Mouse (Mus musculus): ENCODE measurements around the gene Btg1. TPM values are rescaled to one million over a fixed set of nuclear protein-coding genes. Genes with fewer than 3 reads are reported as not detected.

Gene Btg1
- polyA plus RNA-seq, 1 experiment from 2014 or later, result 6.2 TPM

GRCm38 (mm10) chr10:96654576-96654975, 37.8 kb downstream of the Btg1 start:
- no peaks in the 10 kb centered on the region for H3K27me3 ChIP-seq
- H3K27ac ChIP-seq, result no peak overlapping the region

GRCm38 (mm10) chr10:96655066-96655465, 38.3 kb downstream of the Btg1 start:
- Histone ChIP-seq H3K4me1 (replicated peaks) (no peaks in the 10 kb centered on the region; the same call in 1 of the 2 replicates), H3K9ac (no peak overlapping the region), H3K27ac (no peak overlapping the region), H3K9me3 (replicated peaks) (no peaks in the 10 kb centered on the region), H3K27me3 (no peaks in the 10 kb centered on the region), H3K36me3 (no peaks in the 10 kb centered on the region), H3K4me2 (no peak overlapping the region), H3K4me3 (replicated peaks) (no peak overlapping the region)
- no peak for ATAC-seq (ENCODE audit: low read depth)
- no peak for DNase-seq
- 63% methylated on average over 2 of the region's 2 CpGs for WGBS (ENCODE audit: insufficient replicate concordance)

More at GRCm38 (mm10) chr10:96654576-96654975, 37.8 kb downstream of the Btg1 start:
- no peaks in the 10 kb centered on the region for H3K36me3 ChIP-seq
- no peaks in the 10 kb centered on the region; the same call in 1 of the 2 replicates for H3K4me1 ChIP-seq (replicated peaks)
- DNase-seq, result no peak
- H3K9ac ChIP-seq, result no peak overlapping the region
- ATAC-seq (ENCODE audit: low read depth), result no peak
- H3K4me3 ChIP-seq (replicated peaks), result no peak overlapping the region
- H3K4me2 ChIP-seq, result no peak overlapping the region
- H3K9me3 ChIP-seq (replicated peaks), result no peaks in the 10 kb centered on the region
- 24% methylated on average over 7 of the region's 7 CpGs for WGBS (ENCODE audit: insufficient replicate concordance)

GRCm38 (mm10) chr10:96656176-96656575, 39.4 kb downstream of the Btg1 start:
- H3K9me3 ChIP-seq (replicated peaks), result no peaks in the 10 kb centered on the region
- DNase-seq (no peak), ATAC-seq (ENCODE audit: low read depth) (no peak)
- H3K9ac ChIP-seq, result no peak overlapping the region
- no peaks in the 10 kb centered on the region; the same call in 1 of the 2 replicates for H3K4me1 ChIP-seq (replicated peaks)
- no peaks in the 10 kb centered on the region for H3K36me3 ChIP-seq
- 54% methylated on average over 3 of the region's 3 CpGs for WGBS (ENCODE audit: insufficient replicate concordance)
- H3K4me2 ChIP-seq, result no peak overlapping the region
- H3K27me3 ChIP-seq, result no peaks in the 10 kb centered on the region
- no peak overlapping the region for H3K27ac ChIP-seq
- no peak overlapping the region for H3K4me3 ChIP-seq (replicated peaks)

GRCm38 (mm10) chr10:96658906-96659305, 42.1 kb downstream of the Btg1 start:
- Histone ChIP-seq H3K36me3 (no peaks in the 10 kb centered on the region), H3K4me1 (replicated peaks) (no peaks in the 10 kb centered on the region; the same call in 1 of the 2 replicates), H3K9me3 (replicated peaks) (no peaks in the 10 kb centered on the region), H3K9ac (no peak overlapping the region), H3K4me2 (no peak overlapping the region), H3K4me3 (replicated peaks) (no peak overlapping the region), H3K27ac (no peak overlapping the region), H3K27me3 (no peaks in the 10 kb centered on the region)
- DNase-seq (no peak), ATAC-seq (ENCODE audit: low read depth) (no peak)
- 47% methylated on average over 5 of the region's 5 CpGs for WGBS (ENCODE audit: insufficient replicate concordance)

DNA sequence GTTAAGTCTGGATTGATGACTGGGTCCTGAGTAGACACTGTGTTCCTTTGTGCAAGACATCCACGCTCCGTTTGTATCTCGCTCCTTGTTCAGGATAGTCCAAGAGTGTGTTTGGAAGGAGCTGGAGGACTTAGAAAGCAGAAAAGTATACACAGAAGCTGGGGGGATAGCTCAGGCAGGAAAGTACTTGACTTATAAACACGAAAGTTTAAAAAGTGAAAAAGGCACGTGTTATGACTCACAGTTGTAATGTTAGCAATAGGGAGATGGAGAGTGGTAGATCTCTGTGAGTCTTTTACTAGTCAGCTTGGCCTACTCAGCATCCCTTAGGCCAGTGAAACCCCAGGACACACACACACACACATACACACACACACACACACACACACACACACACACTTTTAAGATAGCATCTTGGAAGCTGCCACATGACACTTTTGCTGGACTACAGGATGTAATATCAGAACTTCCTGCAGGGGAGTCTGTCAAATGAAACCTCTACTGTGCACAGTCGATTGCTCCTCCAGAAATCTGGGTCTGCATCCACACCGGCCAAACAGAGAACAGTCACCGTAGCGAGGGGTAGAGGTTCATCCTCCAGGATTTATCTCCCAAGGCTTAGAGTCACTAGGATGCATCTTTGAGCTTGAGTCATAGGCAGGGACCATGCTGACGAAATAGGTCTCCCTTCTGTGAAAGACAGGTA, 43.6 kb downstream of the Btg1 start:
- Histone ChIP-seq H3K4me3 (replicated peaks) (no peak overlapping the region), H3K9me3 (replicated peaks) (no peaks in the 10 kb centered on the region), H3K27ac (no peak overlapping the region), H3K27me3 (no peaks in the 10 kb centered on the region), H3K4me1 (replicated peaks) (no peaks in the 10 kb centered on the region), H3K4me2 (no peak overlapping the region), H3K9ac (no peak overlapping the region), H3K36me3 (no peaks in the 10 kb centered on the region)
- 70% methylated on average over 10 of the region's 10 CpGs for WGBS (ENCODE audit: insufficient replicate concordance)
- DNase-seq (no peak), ATAC-seq (ENCODE audit: low read depth) (no peak)

- WGBS (ENCODE audit: insufficient replicate concordance), result 72% methylated on average over 4 of the region's 4 CpGs
- H3K4me3 ChIP-seq (replicated peaks), result no peak overlapping the region
- H3K4me2 ChIP-seq, result no peak overlapping the region
- ATAC-seq (ENCODE audit: low read depth), result no peak
- no peaks in the 10 kb centered on the region for H3K27me3 ChIP-seq
- DNase-seq, result no peak
- no peaks in the 10 kb centered on the region for H3K4me1 ChIP-seq (replicated peaks)
- H3K36me3 ChIP-seq, result no peaks in the 10 kb centered on the region
- H3K9ac ChIP-seq, result no peak overlapping the region
- H3K27ac ChIP-seq, result no peak overlapping the region
- no peaks in the 10 kb centered on the region for H3K9me3 ChIP-seq (replicated peaks)
These were observed 46.2 kb downstream of the Btg1 start for GRCm38 (mm10) chr10:96662976-96663375.

DNA sequence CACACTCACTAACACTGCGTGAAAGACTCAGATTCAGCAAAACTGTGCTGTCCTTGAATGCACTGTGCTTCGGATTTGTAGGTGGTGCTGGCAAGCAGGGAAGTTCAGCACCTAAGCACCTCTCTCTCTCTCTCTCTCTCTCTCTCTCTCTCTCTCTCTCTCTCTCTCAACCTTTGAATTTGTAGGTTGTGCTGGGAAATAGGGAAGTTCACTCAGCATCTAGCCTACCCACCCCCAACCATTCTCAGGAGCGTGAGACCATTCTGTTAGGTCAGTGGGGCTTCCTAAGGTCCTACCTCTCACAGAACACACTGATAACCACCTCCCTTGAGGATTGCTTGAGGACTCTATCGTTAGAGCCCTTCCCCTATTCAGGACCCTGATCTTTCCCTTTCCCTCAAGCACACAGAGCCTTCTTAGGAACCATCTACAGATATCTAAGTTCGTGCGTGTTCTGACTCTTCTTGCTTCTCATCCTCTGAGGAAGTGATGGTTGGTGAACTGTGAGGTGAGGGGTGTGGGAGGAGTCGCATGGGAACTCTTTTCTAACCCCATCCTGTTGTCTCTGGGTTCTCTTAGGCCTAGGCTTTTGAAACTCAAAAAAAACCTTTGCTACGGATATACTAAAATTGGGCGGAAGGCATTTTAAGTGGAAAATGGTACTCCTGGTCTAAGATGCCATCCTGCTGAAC, 47.1 kb downstream of the Btg1 start:
- no peak for DNase-seq
- Histone ChIP-seq H3K4me3 (replicated peaks) (no peak overlapping the region), H3K9me3 (replicated peaks) (no peaks in the 10 kb centered on the region), H3K36me3 (no peaks in the 10 kb centered on the region), H3K4me1 (replicated peaks) (no peaks in the 10 kb centered on the region), H3K9ac (no peak overlapping the region), H3K4me2 (no peak overlapping the region), H3K27ac (no peak overlapping the region), H3K27me3 (no peaks in the 10 kb centered on the region)
- ATAC-seq (ENCODE audit: low read depth), result no peak
- 59% methylated on average over 9 of the region's 9 CpGs for WGBS (ENCODE audit: insufficient replicate concordance)
